Mouse (Mus musculus) left cerebral cortex, adult 18-20 months (tissue): Measurements from ENCODE around the gene Rps10. TPM values are rescaled to one million over a fixed set of nuclear protein-coding genes. Genes with fewer than 3 reads are reported as not detected.

ENCODE experiments used
- total RNA-seq, 2 experiments: library from RNA; stranded (reverse); gene quantifications; 2 replicates each; pipeline ENCODE4 v1.2.3; 2021

Rps10 gene
- total RNA-seq, 2 experiments from 2014 or later, result 498 to 500 TPM

Other genes with a start within 250 kb of the Rps10 start
- gene Grm4, start 115.3 kb downstream of the Rps10 start, total RNA-seq, result 10 to 100 TPM; 22.3 to 27.6 TPM
- 10 to 100 TPM; 50.7 to 58.9 TPM for gene Hmga1, start 80.2 kb downstream of the Rps10 start, total RNA-seq
- gene AI413582, start 70.9 kb downstream of the Rps10 start, total RNA-seq, result 10 to 100 TPM; 83.2 to 92.5 TPM
- 100 to 1,000 TPM; 562 to 569 TPM for gene Nudt3, start 13.2 kb downstream of the Rps10 start, total RNA-seq
- not detected for gene RPS10-NUDT3, start 1.4 kb downstream of the Rps10 start, total RNA-seq
- gene Pacsin1, start 18.8 kb upstream of the Rps10 start, total RNA-seq, result 100 to 1,000 TPM; 429 to 433 TPM
- gene Spdef, start 92.3 kb upstream of the Rps10 start, total RNA-seq, result under 1 TPM; 0.23 to 0.49 TPM
- gene D17Wsu92e, start 184.0 kb upstream of the Rps10 start, total RNA-seq, result 100 to 1,000 TPM; 221 to 223 TPM
- gene Snrpc, start 201.5 kb upstream of the Rps10 start, total RNA-seq, result 10 to 100 TPM; 43.5 to 44.7 TPM
- gene Uhrf1bp1, start 219.8 kb upstream of the Rps10 start, total RNA-seq, result 10 to 100 TPM; 21.3 to 23.3 TPM